Mouse (Mus musculus): ENCODE measurements around the gene Vmn1r129. TPM values are rescaled to one million over a fixed set of nuclear protein-coding genes. Genes with fewer than 3 reads are reported as not detected.
"Not testable (repeated sequence)": the region's sequence is repeated elsewhere in the genome, so short reads cannot be mapped to it uniquely, and the experiment has no call there.

Gene Vmn1r129
- not detected in 2 replicates for polyA plus RNA-seq (2012; ENCODE audit: insufficient read depth, low replicate concordance)

DNA sequence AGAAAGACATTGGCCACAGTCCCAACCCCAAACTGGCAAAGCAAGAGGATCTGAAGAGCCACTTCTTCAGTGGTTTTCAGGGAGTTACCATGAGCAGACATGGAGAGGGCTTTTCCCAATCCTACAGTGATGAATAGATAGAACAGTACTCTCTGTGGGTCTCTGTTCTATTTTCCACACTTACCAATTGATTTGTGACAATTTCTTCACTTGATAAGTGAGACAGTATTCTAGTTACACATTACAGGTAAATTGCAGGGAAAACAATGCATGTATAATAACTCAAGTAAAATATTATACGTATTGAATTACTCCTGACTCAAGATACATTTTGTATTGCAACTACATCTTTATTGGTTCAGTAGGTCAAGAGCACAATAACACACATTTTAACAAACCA, at the start of gene Vmn1r129:
Vmn1r129 (minus strand) TSS at position 101 of the 400 bp plus-strand sequence.
- not testable (repeated sequence) for H3K36me3 ChIP-seq (replicated peaks; ENCODE audit: low read length); H3K9me3 ChIP-seq; H3K4me3 ChIP-seq (replicated peaks); H3K27me3 ChIP-seq (replicated peaks); H3K4me1 ChIP-seq

DNA sequence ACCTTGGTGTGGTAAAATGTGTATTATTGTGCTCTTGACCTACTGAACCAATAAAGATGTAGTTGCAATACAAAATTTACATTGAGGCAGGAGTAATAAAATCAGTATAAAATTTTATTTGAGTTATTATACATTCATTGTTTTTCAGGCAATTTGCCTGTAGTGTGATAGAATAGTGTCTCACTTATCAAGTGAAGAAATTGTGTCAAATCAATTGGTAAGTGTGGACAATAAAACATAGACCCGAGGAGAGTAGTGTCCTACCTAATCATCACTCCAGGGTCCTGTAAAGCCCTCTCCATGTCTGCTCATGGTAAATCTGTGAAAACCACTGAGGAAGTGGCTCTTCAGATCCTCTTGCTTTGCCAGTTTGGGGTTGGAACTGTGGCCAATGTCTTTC, 12.0 kb downstream of the Vmn1r129 start, which contains the start of gene Vmn1r128:
Vmn1r128 (plus strand) TSS at position 301 of the 400 bp plus-strand sequence.
- H3K27me3 ChIP-seq (replicated peaks); H3K4me1 ChIP-seq; H3K36me3 ChIP-seq (replicated peaks; ENCODE audit: low read length); H3K9me3 ChIP-seq; H3K4me3 ChIP-seq (replicated peaks): not testable (repeated sequence)

DNA sequence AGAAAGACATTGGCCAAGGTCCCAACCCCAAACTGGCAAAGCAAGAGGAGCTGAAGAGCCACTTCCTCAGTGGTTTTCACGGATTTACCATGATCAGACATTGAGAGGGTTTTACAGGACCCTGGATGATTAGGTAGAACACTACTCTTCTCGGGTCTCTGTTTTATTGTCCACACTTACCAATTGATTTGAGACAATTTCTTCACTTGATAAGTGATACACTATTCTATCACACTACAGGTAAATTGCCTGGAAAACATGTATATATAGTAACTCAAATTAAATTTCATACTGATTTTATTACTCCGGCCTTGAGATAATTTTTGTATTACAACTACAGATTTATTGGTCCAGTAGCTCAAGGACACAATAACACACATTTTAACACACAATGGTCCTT, 41.3 kb downstream of the Vmn1r129 start, which contains the start of gene Vmn1r127:
Vmn1r127 (minus strand) TSS at position 101 of the 400 bp plus-strand sequence.
- not testable (repeated sequence) for H3K4me1 ChIP-seq; H3K9me3 ChIP-seq; H3K36me3 ChIP-seq (replicated peaks; ENCODE audit: low read length); H3K27me3 ChIP-seq (replicated peaks); H3K4me3 ChIP-seq (replicated peaks)

Other genes with a start within 250 kb of the Vmn1r129 start
- gene Vmn1r122, start 227.2 kb downstream of the Vmn1r129 start, polyA plus RNA-seq (2012; ENCODE audit: insufficient read depth, low replicate concordance), result not detected in 2 replicates
- not detected in 2 replicates for gene Vmn1r123, start 199.1 kb downstream of the Vmn1r129 start, polyA plus RNA-seq (2012; ENCODE audit: insufficient read depth, low replicate concordance)
- gene Gm5157, start 170.9 kb downstream of the Vmn1r129 start, polyA plus RNA-seq (2012; ENCODE audit: insufficient read depth, low replicate concordance), result not detected in 2 replicates
- not detected in 2 replicates for gene Vmn1r124, start 100.7 kb downstream of the Vmn1r129 start, polyA plus RNA-seq (2012; ENCODE audit: insufficient read depth, low replicate concordance)
- not detected in 2 replicates for gene Vmn1r125, start 89.1 kb downstream of the Vmn1r129 start, polyA plus RNA-seq (2012; ENCODE audit: insufficient read depth, low replicate concordance)
- not detected in 2 replicates for gene Vmn1r126, start 59.8 kb downstream of the Vmn1r129 start, polyA plus RNA-seq (2012; ENCODE audit: insufficient read depth, low replicate concordance)
- not detected in 2 replicates for gene Vmn1r127, start 41.4 kb downstream of the Vmn1r129 start, polyA plus RNA-seq (2012; ENCODE audit: insufficient read depth, low replicate concordance)
- gene Vmn1r128, start 11.9 kb downstream of the Vmn1r129 start, polyA plus RNA-seq (2012; ENCODE audit: insufficient read depth, low replicate concordance), result not detected in 2 replicates
- not detected in 2 replicates for gene Gm6882, start 71.5 kb upstream of the Vmn1r129 start, polyA plus RNA-seq (2012; ENCODE audit: insufficient read depth, low replicate concordance)
- gene Vmn1r130, start 150.5 kb upstream of the Vmn1r129 start, polyA plus RNA-seq (2012; ENCODE audit: insufficient read depth, low replicate concordance), result not detected in 2 replicates
- gene Vmn1r131, start 184.8 kb upstream of the Vmn1r129 start, polyA plus RNA-seq (2012; ENCODE audit: insufficient read depth, low replicate concordance), result not detected in 2 replicates